Mouse (Mus musculus) gastrocnemius, adult 2 months (tissue): ENCODE data around the gene Mfn2. TPM values are rescaled to one million over a fixed set of nuclear protein-coding genes. Genes with fewer than 3 reads are reported as not detected.

Source experiments
- DNase-seq: peaks from one replicate; pipeline ENCODE4 v3.0.0; 2022
- H3K27ac ChIP-seq: fragments of 200-600 bp; 2 replicates; pipeline ENCODE4 v1.8.1; 2022; ENCODE audit warnings: mild to moderate bottlenecking
- H3K4me3 ChIP-seq: fragments of 200-600 bp; 2 replicates; pipeline ENCODE4 v1.8.1; 2022; ENCODE audit warnings: mild to moderate bottlenecking, moderate library complexity
- CTCF ChIP-seq: fragments of 200-600 bp; IDR thresholded peaks from 2 replicates; pipeline ENCODE4 v1.8.1; 2022; ENCODE audit warnings: antibody characterized with exemption, mild to moderate bottlenecking, moderate library complexity
- intact Hi-C: fragments of 180-260 bp; cut with DNase I; formaldehyde crosslinking; loops from one replicate; pipeline ENCODE4 v1.15.1; 2025
- total RNA-seq, 2 experiments: library from RNA; stranded (reverse); gene quantifications; 2 replicates each; pipeline ENCODE4 v1.2.3; 2021

The Mfn2 gene
- total RNA-seq, 2 experiments from 2014 or later, result 416 to 452 TPM

DNA sequence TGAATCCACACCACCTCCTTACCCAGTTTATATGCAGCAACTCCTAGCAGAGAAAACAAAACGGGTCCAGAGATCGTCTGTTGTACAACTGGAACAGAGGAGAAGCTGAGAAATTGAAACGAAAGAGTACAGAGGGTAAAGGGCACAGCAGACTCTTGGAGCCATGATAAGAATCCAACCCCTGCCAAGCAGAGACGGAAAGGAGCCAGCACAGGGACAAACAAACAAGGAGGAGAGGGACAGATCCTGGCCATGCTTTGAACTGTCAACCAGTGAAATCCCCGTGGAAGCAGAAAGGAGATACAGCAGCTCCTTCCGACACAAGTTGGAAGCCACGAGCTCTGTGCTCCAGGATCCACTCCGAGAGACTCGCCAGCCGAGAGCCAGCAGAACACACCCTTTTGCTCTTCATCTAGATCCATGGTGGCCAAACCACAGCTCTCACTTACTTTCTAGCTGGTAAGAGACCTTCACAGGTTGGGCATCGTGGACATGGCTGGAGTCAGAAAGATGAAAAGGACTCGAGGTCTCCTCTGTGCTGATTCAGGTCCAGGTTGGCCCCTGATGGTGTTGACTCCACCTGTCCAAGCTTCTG lies 1.5 kb downstream of the Mfn2 start:
- intact Hi-C loops, result no loop called here
- no peak for DNase-seq
- peak overlapping the region; percentile 98 for H3K27ac ChIP-seq
- no peak for TF ChIP-seq CTCF
- peak overlapping the region; percentile 85 for H3K4me3 ChIP-seq

GRCm38 (mm10) chr4:147900452-147900851 lies 4.1 kb downstream of the Mfn2 start:
- no peak for DNase-seq
- TF ChIP-seq CTCF, result no peak
- H3K27ac ChIP-seq, result peak overlapping the region; percentile 98
- intact Hi-C loops, result no loop called here
- H3K4me3 ChIP-seq, result peak overlapping the region; percentile 28

DNA sequence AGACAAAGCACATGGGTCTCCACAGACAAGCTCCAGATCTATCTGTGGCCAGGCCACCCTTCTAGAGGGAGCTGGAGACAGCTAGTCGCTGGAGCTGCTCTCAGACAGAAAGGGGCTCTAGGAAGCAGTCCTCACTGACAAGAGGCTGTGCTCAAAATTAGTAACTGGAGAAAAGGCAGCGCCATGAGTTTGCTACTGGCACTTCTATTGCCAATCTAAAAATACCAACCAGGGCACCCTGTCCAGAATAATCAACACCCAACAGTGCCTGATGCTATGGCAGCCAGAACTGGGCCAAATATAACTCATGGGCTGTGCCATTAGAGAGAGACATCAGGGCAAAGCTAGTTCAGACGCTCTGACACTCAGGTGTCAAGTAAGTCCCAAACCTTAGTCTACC lies 7.2 kb downstream of the Mfn2 start:
- Histone ChIP-seq H3K27ac (peak overlapping the region; percentile 98), H3K4me3 (peak overlapping the region; percentile 57)
- no peak for TF ChIP-seq CTCF
- intact Hi-C loops, result loop anchor here (2.0 kb wide), 1 partner anchor 29 kb away; the partner anchor contains the start of genes Fv1 and Miip
- DNase-seq, result peak; percentile 69

- intact Hi-C loops, result loop anchor here (2.0 kb wide), 1 partner anchor 28 kb away; the partner anchor contains the start of genes Fv1 and Miip
These were observed 8.1 kb downstream of the Mfn2 start for GRCm38 (mm10) chr4:147896411-147896810.

GRCm38 (mm10) chr4:147895815-147896330 lies 8.6 kb downstream of the Mfn2 start:
- peak overlapping the region; percentile 98 for H3K27ac ChIP-seq
- no peak for DNase-seq
- intact Hi-C loops, result loop anchor here (2.0 kb wide), 1 partner anchor 27 kb away; the partner anchor contains the start of genes Fv1 and Miip
- H3K4me3 ChIP-seq, result peak overlapping the region; percentile 1
- TF ChIP-seq CTCF, result no peak

More at GRCm38 (mm10) chr4:147896411-147896810, 8.1 kb downstream of the Mfn2 start:
- no peak for TF ChIP-seq CTCF
- Histone ChIP-seq H3K27ac (peak overlapping the region; percentile 98), H3K4me3 (peak overlapping the region; percentile 57)
- DNase-seq, result no peak

GRCm38 (mm10) chr4:147890341-147890740 lies 14.2 kb downstream of the Mfn2 start:
- intact Hi-C loops, result no loop called here
- H3K27ac ChIP-seq, result peak overlapping the region; percentile 36; the same call in 1 of the 2 replicates
- TF ChIP-seq CTCF, result no peak
- DNase-seq, result no peak
- no peak overlapping the region for H3K4me3 ChIP-seq

- no peak overlapping the region for H3K27ac ChIP-seq
- intact Hi-C loops, result no loop called here
- no peak for TF ChIP-seq CTCF
- no peak overlapping the region for H3K4me3 ChIP-seq
- DNase-seq, result no peak
These were observed 16.3 kb downstream of the Mfn2 start for GRCm38 (mm10) chr4:147888237-147888636.

- TF ChIP-seq CTCF, result no peak
- no peak overlapping the region for H3K27ac ChIP-seq
- no peak overlapping the region for H3K4me3 ChIP-seq
- no peak for DNase-seq
- intact Hi-C loops, result no loop called here
These were observed 17.2 kb downstream of the Mfn2 start for GRCm38 (mm10) chr4:147887277-147887676.

DNA sequence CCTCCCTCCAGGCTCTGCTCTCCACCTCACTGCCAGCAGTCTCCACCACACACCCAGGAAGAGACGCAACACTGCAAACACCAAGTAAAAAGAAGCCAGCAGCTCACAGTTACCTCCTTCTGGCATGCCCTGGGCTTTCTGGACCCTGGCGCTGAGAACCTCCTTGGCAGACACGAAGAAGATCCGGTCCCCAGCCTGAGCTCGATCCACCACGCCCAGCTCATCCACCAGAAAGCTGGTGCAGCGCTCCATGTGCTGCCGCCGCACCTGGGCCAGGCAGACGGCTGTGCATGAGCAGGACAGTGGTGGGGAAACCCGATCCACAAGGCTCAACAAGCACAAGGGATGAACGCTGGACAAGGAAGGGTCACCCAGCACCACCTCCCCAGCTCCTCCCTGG lies 18.3 kb downstream of the Mfn2 start:
- intact Hi-C loops, result no loop called here
- DNase-seq, result peak; percentile 58
- no peak for TF ChIP-seq CTCF
- Histone ChIP-seq H3K4me3 (no peak overlapping the region), H3K27ac (peak overlapping the region; percentile 21)

GRCm38 (mm10) chr4:147884138-147884537 lies 20.4 kb downstream of the Mfn2 start:
- TF ChIP-seq CTCF, result no peak
- intact Hi-C loops, result no loop called here

DNA sequence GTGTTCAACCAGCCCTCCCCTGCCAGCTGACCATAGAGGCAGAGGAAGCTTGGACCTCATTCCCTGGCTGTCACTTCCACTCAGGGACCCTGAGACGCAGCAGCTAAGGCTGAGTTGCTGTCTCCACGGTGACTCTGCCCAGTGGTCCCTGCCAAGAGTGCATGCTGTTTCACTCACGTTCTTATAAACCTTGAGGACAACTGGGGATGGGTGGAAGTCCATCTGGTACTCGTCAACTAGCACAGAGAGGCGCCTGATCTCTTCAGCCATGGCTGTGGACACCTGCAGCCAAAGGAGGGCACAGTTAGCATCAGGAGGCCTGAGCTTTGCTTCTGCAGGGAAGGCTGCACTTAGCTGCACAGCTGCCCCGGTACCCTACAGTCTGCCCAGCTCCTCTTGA lies 21.5 kb downstream of the Mfn2 start:
- intact Hi-C loops, result no loop called here
- no peak overlapping the region for H3K27ac ChIP-seq

More at GRCm38 (mm10) chr4:147884138-147884537, 20.4 kb downstream of the Mfn2 start:
- Histone ChIP-seq H3K27ac (peak overlapping the region; percentile 44; the same call in 1 of the 2 replicates), H3K4me3 (no peak overlapping the region)
- peak; percentile 61 for DNase-seq

DNA sequence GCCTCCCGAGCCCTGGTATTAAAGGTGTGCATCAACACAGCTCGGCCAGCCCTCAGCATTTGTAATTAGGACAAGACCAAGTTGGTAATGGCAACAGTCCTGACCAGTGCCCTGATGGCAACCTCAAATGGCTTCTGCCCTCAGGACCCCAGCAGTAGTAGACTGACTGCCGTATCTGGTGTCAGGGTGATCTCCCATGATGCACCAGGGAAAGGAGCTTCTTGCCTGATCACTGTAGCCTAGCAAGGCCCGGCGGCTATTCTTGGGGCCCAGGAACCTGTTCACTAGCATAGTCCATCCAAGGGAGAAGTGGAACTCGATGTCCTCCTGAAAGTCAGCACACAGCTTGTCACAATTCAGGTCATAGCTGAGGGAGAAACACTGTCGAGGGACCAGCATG lies 22.7 kb downstream of the Mfn2 start:
- intact Hi-C loops, result no loop called here
- TF ChIP-seq CTCF, result no peak
- no peak overlapping the region for H3K4me3 ChIP-seq
- H3K27ac ChIP-seq, result no peak overlapping the region
- no peak for DNase-seq

More for the DNA sequence above, 21.5 kb downstream of the Mfn2 start:
- no peak overlapping the region for H3K4me3 ChIP-seq
- TF ChIP-seq CTCF, result no peak
- DNase-seq, result no peak

DNA sequence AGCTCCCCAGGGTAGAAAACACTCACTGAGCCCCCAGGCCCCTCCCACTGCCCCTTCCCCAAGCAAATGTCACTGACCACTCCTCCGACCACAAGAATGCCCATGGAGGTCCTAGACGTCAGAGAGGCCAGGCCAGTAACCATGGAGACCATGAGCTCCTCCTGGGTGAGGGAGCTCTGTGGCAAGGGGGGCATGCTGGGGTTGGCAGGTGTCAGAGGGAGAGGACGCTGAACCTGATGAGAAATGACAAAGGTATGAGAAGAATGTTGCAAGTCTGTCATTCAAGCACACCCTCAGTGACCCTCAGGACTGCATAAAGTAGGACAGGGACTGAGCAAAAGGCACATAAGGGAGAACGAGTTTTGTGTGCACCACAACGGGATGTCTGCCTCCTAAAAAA lies 24.6 kb downstream of the Mfn2 start:
- no peak for TF ChIP-seq CTCF
- no peak overlapping the region for H3K27ac ChIP-seq
- DNase-seq, result no peak
- no peak overlapping the region for H3K4me3 ChIP-seq
- intact Hi-C loops, result no loop called here

GRCm38 (mm10) chr4:147879456-147879855 lies 25.0 kb downstream of the Mfn2 start:
- no peak for DNase-seq
- no peak for TF ChIP-seq CTCF
- Histone ChIP-seq H3K27ac (no peak overlapping the region), H3K4me3 (no peak overlapping the region)
- intact Hi-C loops, result no loop called here
